Mouse (Mus musculus): ENCODE results near the gene Scn8a. TPM values are rescaled to one million over a fixed set of nuclear protein-coding genes. Genes with fewer than 3 reads are reported as not detected.
A peak's percentile ranks its signal among the peaks of the same experiment; 100 is the strongest.

Scn8a gene
- total RNA-seq, 2 experiments from 2014 or later = under 0.01 TPM; not detected in 1

DNA sequence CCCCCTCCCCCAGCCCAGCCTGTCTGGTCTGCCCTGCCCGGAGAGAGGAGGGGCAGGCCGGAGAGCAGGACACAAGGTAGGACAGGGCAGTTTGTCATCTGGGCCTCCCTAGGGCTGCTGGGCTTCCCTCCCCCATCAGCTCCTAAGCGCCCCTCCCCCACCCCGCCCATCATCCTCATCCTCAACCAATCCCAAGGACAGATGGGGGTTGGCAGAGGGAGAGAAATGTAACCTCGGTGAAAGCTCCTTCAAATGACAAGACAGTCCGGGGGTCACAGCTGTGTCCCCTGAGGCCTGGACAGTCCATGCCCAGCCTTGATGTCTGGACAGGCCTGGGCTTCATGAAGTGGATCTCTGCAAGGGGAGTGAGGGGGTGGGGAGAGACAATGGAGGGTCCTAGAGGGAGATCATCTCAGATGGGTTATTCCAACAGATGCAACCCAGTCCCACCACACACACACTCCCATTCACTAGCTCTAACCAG, 196.7 kb downstream of the Scn8a start:
- ATAC-seq (ENCODE audit: poor library complexity, severe bottlenecking) = no peak

- ATAC-seq (ENCODE audit: poor library complexity, severe bottlenecking) = no peak
These were observed 197.4 kb downstream of the Scn8a start for GRCm38 (mm10) chr15:101066920-101067696.

DNA sequence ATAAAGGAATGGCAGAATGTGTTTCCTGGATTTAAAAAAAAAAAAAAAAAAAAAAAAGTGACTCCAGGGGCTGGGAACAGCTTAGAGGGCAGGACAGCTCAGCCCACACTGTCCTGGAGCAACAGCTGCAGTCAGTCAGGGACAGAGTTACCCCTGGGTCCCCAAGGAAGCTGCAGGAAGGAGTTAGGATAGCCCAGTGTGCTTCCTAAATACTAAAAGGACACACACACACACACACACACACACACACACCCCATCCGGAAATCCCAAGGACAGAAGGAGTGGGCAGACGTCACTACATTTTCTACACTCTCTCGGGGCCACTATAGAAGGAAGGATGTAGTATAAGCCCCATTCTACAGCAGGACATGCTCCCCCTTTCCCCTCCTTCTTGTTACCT, 198.4 kb downstream of the Scn8a start:
- no peak for ATAC-seq (ENCODE audit: poor library complexity, severe bottlenecking)

DNA sequence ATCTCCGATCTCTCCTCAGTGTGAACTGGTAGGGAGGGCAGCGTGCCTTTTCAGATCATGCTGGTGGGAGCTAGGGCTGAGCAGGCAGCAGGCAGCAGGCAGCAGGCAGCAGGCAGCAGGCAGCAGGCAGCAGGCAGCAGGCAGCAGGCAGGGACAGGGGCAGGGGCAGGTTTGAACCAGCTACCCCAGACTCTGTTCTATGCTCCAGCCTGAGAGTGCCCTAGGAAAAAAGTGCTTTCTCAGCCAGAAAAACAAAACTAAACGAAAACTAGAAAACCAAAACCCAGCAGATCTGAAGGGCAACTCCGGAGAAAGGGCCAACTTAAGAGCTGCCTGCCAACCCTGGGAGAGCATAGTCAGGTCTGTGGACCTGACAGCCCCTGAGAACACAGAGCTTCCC, 199.0 kb downstream of the Scn8a start:
- ATAC-seq (ENCODE audit: poor library complexity, severe bottlenecking) = no peak

DNA sequence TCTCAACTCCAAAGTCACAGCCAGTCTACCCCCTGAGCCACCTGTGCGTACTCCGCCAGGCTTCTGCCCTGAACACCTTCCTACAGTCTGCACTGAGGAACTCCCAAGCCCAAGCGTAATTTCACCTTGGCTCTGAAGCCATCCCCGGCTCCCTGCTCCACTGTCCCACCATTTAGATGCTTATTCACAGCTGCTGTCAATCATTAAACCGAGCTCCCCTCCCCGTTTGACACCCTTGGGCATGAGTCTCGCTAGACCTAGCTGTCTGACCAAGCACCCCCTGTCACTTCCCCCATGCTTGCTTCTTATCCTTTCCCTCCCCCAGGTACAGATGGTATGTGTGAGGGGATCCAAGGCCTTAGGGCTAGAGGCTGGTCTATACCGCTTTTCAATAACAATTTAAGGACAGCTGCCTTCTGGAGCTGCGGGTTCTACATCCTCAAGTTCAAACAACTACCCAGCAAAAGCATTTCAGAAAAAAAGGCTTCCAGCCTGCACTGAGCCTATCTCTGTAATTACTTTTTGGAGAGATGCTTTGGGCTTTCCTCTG, 200.1 kb downstream of the Scn8a start:
- no peak for ATAC-seq (ENCODE audit: poor library complexity, severe bottlenecking)

GRCm38 (mm10) chr15:101070762-101071161, 201.1 kb downstream of the Scn8a start:
- ATAC-seq (ENCODE audit: poor library complexity, severe bottlenecking) = no peak

GRCm38 (mm10) chr15:101072736-101073135, 203.1 kb downstream of the Scn8a start:
- ATAC-seq (ENCODE audit: poor library complexity, severe bottlenecking) = no peak

DNA sequence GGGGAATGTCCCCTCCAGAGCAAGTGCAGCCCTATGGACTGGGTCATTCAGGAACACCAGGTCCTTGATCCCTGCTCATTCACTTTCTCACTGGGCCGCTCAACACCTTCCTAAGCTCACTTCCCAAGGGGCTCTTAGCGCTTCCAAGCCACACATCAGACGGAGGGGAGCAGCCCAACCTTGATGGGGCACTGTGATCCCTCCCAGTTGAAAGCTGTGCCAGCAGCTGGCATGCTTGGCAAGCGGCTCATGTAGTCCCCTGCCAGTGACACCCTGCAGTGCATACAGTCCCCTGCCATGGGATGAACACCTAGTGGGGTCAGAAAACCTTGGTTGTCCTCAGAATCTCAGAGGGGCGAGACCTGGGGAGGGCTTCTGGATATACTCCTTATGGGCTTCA, 204.4 kb downstream of the Scn8a start:
- no peak for ATAC-seq (ENCODE audit: poor library complexity, severe bottlenecking)

DNA sequence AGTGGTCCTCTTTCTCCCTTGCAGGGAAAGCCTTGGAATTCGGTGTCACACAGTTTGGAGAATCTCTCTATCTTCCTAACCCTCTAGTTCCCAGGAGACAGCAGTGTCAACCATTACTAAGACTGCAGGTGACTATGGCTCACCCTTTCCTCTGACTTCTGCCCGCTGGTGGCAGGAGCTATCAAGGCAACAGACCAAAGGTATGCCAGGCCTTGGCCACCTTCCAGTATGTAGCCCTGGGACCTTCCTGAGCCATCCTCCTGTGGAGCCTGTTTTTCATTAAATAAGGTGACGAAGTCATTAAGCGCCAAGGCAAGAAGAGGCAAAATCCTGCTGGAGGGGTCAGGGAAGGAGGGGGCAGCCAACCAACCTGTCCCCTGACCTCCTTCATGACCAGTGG, 205.5 kb downstream of the Scn8a start:
- ATAC-seq (ENCODE audit: poor library complexity, severe bottlenecking) = no peak

GRCm38 (mm10) chr15:101075656-101076055, 206.0 kb downstream of the Scn8a start:
- no peak for ATAC-seq (ENCODE audit: poor library complexity, severe bottlenecking)

DNA sequence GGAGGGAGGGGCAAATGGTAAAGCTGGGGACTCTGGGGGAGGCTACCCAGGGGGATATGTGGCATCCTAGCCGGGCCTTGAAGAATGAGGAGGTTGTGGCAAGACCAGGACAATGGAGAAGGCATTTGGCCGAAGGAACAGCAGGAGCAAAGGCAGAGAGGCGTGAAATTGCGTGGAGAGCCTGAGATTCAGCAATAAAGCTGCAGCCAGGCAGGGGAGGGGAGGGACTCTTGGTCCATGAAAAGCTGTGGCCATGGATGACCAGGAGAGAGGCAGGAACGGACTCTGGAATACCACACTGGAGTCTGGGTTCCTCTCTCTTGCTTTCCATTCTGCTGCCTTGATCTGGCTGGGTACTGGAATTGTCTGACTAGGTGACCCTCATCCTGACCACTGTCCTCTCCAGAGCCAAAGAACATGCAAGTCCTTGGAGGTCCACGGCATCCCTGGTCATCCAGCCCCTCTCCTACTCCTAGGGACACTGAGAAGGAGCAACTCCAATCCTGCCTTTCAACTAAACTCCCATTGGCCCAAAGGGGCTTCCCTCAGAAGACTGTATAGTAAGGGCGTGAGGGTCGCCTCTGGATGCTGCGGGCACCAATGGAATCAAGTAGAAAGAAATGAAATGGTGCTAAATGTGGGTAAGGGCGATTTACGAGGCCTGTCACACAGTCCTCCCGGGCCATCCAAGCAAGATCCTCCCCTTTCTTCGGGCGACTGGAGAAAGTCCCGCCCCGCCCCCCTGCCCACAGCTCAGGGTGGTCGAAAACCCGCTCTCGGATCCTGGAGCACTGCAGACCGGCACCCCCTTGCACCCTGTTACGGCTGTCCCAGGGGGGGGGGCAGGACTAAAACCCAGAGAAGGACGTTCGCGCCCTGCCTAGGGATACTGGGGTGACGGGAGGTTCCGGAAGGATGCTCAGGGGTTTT, 206.7 kb downstream of the Scn8a start:
- no peak for ATAC-seq (ENCODE audit: poor library complexity, severe bottlenecking)

DNA sequence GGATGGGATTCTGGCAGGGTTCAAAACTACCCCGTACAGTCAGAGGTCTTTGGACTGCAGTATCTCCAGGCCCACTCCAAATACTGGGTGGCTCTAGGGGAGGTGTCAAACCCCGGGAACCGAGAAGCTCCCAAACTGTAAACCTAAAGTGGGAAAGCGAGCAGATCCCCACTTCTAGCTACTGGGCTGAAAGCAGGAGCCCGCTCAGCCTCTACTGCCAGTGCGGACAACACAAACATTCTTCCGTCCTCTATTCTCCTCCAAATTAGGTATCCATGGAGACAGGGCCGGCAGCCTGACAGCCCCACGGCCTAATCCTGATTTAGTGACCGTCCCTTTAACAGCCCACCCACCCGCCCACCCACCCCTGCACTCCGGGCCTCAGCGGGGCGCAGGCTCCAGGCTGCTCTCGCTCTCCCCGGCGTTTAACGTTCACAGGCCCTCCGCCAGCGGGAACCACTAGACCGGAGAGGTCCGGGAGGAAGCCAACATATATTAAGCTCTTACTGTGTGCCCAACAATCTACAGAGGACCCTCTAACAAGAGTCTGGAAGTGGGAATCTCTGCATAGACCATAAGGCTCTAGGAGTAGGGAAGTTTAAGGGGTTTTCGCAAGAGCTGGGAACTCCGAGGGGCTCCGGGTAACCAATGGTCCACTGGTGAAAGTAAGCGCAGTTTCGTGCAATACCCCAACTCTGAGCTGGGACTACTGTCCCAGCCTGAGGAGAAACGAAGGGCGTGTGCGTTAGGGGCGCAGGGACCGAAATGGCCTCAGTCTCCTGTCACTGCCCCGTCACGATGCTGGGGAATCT, 207.5 kb downstream of the Scn8a start:
- ATAC-seq (ENCODE audit: poor library complexity, severe bottlenecking) = no peak

GRCm38 (mm10) chr15:101077813-101078730, 208.4 kb downstream of the Scn8a start, which contains the start of gene Fignl2:
Fignl2 (minus strand) TSS chr15:101078567.
- no peak for ATAC-seq (ENCODE audit: poor library complexity, severe bottlenecking)

GRCm38 (mm10) chr15:101078731-101079156, 209.1 kb downstream of the Scn8a start:
- ATAC-seq (ENCODE audit: poor library complexity, severe bottlenecking) = peak; percentile 89

- no peak for ATAC-seq (ENCODE audit: poor library complexity, severe bottlenecking)
These were observed 210.4 kb downstream of the Scn8a start for GRCm38 (mm10) chr15:101080031-101080520.

- ATAC-seq (ENCODE audit: poor library complexity, severe bottlenecking) = no peak
These were observed 211.4 kb downstream of the Scn8a start for GRCm38 (mm10) chr15:101081035-101081548.

GRCm38 (mm10) chr15:101082236-101082635, 212.6 kb downstream of the Scn8a start:
- ATAC-seq (ENCODE audit: poor library complexity, severe bottlenecking) = no peak

DNA sequence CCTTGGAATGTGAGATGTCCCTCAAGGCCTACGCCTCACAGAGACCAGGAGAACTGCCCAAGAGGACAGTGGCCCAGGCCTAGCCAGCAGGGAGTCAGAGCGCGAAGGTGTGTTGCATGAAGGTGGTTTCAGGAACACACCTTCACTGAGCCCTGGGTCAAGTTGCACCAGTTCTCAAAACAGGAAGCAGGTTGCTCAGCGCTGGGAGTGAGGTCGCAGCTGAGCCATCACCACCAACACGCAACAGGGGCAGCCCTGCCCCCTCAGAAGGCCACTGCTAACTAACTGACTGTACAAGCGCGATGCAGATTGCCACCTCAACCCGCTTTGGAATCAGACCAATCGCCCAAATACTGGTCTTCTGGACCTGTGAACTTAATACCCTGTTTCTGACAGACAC, 214.8 kb downstream of the Scn8a start:
- ATAC-seq (ENCODE audit: poor library complexity, severe bottlenecking) = peak; percentile 91

GRCm38 (mm10) chr15:101086451-101086850, 216.8 kb downstream of the Scn8a start:
- no peak for ATAC-seq (ENCODE audit: poor library complexity, severe bottlenecking)

All from megakaryocyte, adult 5-6 weeks (primary cell).